Mouse (Mus musculus): ENCODE measurements at regions not wholly inside any gene's neighbourhood (a gene's known extent, or its start where the extent isn't known, plus 50 kb on each side); places are given as distances from the start of the nearest gene placed in this dataset.

- TF ChIP-seq ZC3H11A (IDR thresholded peaks at IDR 0.05; ENCODE audit: low read depth, low read length), result no peak
- no peak for TF ChIP-seq POLR2A (IDR thresholded peaks at IDR 0.05; ENCODE audit: low read depth, low read length)
Observed at GRCm38 (mm10) chr5:133743606-133744005, 355.9 kb upstream of the Castor2 start.

Measured in CH12.LX (cell line).